Mouse (Mus musculus): ENCODE results near the gene Prph2.

- no peak for TF ChIP-seq POLR2A (IDR thresholded peaks at IDR 0.05; ENCODE audit: insufficient read depth, low read length)
- TF ChIP-seq CTCF (IDR thresholded peaks at IDR 0.05; ENCODE audit: low read depth, low read length): no peak
Measured at GRCm38 (mm10) chr17:46864566-46865195, 45.6 kb upstream of the Prph2 start.
